Mouse (Mus musculus): ENCODE measurements around the gene Fiz1. TPM values are rescaled to one million over a fixed set of nuclear protein-coding genes. Genes with fewer than 3 reads are reported as not detected.
A peak's percentile ranks its signal among the peaks of the same experiment; 100 is the strongest.
"Not testable (repeated sequence)": the region's sequence is repeated elsewhere in the genome, so short reads cannot be mapped to it uniquely, and the experiment has no call there.

Fiz1 gene
- polyA plus RNA-seq, 1 experiment: 28.0 TPM

DNA sequence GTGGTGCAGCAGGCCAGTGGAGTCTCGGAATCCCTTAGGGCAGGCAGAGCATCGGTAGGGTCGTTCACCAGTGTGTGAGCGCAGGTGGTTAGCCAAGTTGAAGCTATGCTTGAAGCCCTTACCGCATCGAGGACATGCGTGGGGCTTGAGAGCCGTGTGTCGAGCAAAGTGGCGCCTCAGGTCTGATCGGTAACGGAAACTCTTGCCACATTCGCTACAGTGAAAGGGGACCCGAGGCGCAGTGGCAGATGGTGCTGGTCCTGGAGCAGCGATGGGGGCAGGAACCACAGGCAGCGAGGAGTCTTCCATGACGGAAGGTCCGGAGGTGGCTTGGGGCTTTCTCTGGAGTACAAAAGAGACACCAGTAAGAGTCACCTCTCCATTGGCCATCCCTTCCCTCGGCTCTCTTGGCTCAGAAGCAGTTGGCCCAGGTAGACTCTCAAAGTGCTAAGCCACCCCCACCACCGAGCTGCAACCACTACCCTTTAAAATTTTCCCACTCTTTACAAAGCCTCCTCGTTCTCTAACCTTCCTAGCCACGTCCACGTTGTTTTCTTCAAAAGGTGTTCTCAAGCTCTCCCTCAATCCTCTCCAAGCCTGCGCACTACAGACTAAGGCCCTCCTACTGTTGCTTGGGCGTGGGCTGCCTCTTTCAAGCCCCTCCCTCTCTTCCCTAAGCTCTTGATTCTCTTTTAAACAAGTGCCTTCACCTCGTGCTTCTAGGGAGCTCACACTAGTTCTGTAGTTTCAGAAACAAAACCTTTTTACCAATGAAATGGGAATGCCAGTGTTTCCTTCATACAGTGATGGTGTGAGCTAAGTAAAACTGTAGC, 1.6 kb downstream of the Fiz1 start:
- Histone ChIP-seq H3K9me3 (0 out of 2 replicates have a peak, but pooled peaks cover 3% of the 10 kb centered on the region), H3K27me3 (replicated peaks) (no peaks in the 10 kb centered on the region), H3K4me1 (peaks cover 33% of the 10 kb centered on the region), H3K36me3 (replicated peaks; ENCODE audit: low read length) (peaks cover 67% of the 10 kb centered on the region), H3K4me3 (replicated peaks) (peak overlapping the region; percentile 77)
- no peak for TF ChIP-seq GATA1 (IDR thresholded peaks at IDR 0.05; ENCODE audit: borderline replicate concordance, low read length)
- no peak for TF ChIP-seq FLI1 (IDR thresholded peaks at IDR 0.05; ENCODE audit: low read length)

DNA sequence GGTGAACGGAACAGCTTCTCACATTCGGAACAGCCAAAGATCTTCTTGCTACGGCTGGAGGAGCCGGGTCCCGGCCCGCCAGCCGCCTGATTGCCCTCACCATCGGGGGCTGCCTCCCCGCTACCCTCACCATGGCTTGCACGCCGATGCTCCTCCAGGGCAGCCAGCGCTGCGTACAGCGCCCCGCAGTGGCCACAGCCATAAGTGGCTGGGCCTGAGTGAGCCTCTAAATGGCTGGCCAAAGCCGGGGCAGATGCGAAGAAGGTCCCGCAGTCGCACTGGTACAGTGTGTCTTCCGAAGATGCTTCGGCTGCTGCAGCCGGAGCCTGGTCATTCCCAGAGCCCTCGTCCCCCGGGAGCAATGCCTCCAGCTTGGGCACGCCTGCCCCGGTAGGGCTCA, 6.3 kb downstream of the Fiz1 start:
- H3K4me1 ChIP-seq: peaks cover 21% of the 10 kb centered on the region
- peaks cover 73% of the 10 kb centered on the region for H3K36me3 ChIP-seq (replicated peaks; ENCODE audit: low read length)
- peaks cover 9% of the 10 kb centered on the region for H3K9me3 ChIP-seq
- TF ChIP-seq GATA1 (IDR thresholded peaks at IDR 0.05; ENCODE audit: borderline replicate concordance, low read length) (no peak), FLI1 (IDR thresholded peaks at IDR 0.05; ENCODE audit: low read length) (no peak)
- no peaks in the 10 kb centered on the region for H3K27me3 ChIP-seq (replicated peaks)
- no peak overlapping the region for H3K4me3 ChIP-seq (replicated peaks)

DNA sequence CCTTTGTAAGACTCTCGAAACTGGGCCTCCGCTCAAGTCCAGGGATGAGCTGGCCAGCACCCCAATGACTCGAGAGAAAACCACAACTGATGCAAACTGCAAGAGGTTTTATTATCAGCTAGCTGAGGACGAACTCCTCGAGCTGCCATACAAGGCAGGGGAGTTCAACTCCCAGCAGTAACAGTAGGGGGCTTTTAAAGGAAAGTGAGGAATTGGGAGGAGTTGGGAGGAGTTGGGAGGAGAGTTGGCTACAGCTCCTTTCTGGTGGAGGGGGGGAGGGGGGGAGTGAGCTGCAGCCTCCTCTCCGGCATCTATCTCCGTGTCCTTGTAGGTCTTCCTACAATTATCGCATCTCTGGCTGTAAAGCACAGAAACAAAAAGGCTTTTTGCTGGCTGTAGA, 11.6 kb downstream of the Fiz1 start:
- H3K4me1 ChIP-seq; H3K4me3 ChIP-seq (replicated peaks); H3K27me3 ChIP-seq (replicated peaks): not testable (repeated sequence)
- H3K36me3 ChIP-seq (replicated peaks; ENCODE audit: low read length): peaks cover 19% of the 10 kb centered on the region
- peaks cover 23% of the 10 kb centered on the region for H3K9me3 ChIP-seq

DNA sequence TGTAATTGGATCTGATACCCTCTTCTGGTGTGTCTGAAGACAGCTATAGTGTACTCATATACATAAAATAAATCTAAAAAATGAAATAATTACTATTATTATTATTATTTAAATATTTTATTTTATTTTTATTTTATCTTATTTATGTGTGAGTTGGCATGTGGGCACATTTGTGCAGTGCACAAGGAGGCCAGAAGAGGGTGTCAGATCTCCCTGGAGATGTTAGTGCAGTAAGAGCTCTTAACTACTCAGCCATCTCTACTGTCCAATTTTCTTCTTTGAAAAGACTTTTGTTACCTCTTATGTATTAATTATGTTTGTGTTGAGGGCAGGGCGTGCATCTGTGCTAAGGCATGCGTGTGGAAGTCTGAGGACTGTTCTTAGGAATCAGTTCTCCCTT, 14.6 kb downstream of the Fiz1 start:
- Histone ChIP-seq H3K4me3 (replicated peaks) (no peak overlapping the region), H3K4me1 (peaks cover 20% of the 10 kb centered on the region), H3K36me3 (replicated peaks; ENCODE audit: low read length) (no peaks in the 10 kb centered on the region), H3K9me3 (peaks cover 24% of the 10 kb centered on the region), H3K27me3 (replicated peaks) (no peaks in the 10 kb centered on the region)
- TF ChIP-seq FLI1 (IDR thresholded peaks at IDR 0.05; ENCODE audit: low read length) (no peak), GATA1 (IDR thresholded peaks at IDR 0.05; ENCODE audit: borderline replicate concordance, low read length) (no peak)

DNA sequence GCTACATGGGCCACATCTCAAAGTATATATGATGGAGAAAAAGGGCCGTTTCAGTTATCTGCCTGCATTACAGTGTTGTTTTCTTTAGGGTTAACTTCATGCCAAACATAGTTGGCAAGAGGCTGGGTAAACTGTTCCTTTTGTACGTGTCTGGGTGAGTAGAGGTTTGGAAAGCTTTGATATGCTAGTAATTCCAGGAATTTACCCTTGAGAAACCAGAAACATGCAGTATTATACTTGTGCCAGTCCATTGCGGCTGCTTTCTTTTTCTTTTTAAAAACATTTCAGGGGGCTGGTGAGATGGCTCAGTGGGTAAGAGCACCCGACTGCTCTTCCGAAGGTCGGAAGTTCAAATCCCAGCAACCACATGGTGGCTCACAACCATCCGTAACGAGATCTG, 17.6 kb downstream of the Fiz1 start:
- H3K4me1 ChIP-seq: peaks cover 22% of the 10 kb centered on the region
- no peak for TF ChIP-seq FLI1 (IDR thresholded peaks at IDR 0.05; ENCODE audit: low read length)
- TF ChIP-seq GATA1 (IDR thresholded peaks at IDR 0.05; ENCODE audit: borderline replicate concordance, low read length): no peak
- H3K9me3 ChIP-seq: peaks cover 30% of the 10 kb centered on the region
- peaks cover 5% of the 10 kb centered on the region for H3K27me3 ChIP-seq (replicated peaks)
- peak overlapping the region; percentile 93 for H3K4me3 ChIP-seq (replicated peaks)
- H3K36me3 ChIP-seq (replicated peaks; ENCODE audit: low read length): peaks cover 26% of the 10 kb centered on the region

DNA sequence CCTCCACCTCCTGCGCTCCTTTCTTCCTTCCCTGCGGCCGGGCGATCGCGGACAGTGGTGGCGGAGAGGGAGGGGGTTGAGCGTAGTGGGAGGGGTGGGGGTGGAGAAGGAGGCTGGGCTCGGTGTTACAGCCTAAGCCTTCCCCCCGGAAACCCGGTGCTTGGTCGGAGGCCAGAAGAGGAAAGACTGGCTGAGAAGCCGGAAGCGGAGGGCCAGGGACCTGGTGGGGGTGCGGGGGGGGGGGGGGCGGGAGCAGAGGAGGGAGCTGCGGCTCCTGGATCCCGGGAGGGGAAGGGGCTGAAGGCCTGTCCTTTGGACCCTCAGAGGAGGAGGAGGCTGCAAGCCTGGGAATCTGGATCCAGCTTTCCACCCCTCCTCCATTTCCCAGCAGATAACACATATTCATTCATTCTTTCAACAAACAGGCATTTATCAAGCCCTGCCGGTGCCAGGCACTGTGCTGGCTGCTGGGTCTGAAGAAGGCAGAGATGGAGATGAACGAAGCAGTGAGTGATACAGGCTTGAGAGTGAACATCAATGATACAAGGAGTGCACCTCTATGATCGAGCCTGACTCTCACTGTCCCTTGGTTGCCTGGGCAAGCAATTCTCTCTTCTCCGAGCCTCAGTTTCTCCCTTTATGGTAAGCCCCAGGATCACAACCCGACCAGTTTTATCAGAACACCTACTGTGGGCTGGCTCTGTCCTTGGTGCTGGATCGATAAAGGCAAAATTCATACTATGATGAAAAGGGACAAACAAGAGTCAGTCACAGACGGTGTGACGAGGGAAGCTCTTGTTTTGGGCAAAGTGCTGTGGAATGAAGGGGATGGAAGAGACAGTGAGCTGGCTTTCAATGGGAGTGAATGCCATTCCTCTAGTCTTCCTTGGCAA, 18.2 kb downstream of the Fiz1 start, which contains the start of gene Zfp579:
TSS of gene Zfp579 (minus strand) at position 156 of the 893 bp plus-strand sequence.
- H3K27me3 ChIP-seq (replicated peaks): peaks cover 5% of the 10 kb centered on the region
- H3K9me3 ChIP-seq: peaks cover 35% of the 10 kb centered on the region
- no peak for TF ChIP-seq FLI1 (IDR thresholded peaks at IDR 0.05; ENCODE audit: low read length)
- TF ChIP-seq GATA1 (IDR thresholded peaks at IDR 0.05; ENCODE audit: borderline replicate concordance, low read length): no peak
- H3K4me1 ChIP-seq: peaks cover 22% of the 10 kb centered on the region
- peak within 1 kb of the TSS; percentile 93 for H3K4me3 ChIP-seq (replicated peaks)
- H3K36me3 ChIP-seq (replicated peaks; ENCODE audit: low read length): peaks cover 26% of the 10 kb centered on the region

DNA sequence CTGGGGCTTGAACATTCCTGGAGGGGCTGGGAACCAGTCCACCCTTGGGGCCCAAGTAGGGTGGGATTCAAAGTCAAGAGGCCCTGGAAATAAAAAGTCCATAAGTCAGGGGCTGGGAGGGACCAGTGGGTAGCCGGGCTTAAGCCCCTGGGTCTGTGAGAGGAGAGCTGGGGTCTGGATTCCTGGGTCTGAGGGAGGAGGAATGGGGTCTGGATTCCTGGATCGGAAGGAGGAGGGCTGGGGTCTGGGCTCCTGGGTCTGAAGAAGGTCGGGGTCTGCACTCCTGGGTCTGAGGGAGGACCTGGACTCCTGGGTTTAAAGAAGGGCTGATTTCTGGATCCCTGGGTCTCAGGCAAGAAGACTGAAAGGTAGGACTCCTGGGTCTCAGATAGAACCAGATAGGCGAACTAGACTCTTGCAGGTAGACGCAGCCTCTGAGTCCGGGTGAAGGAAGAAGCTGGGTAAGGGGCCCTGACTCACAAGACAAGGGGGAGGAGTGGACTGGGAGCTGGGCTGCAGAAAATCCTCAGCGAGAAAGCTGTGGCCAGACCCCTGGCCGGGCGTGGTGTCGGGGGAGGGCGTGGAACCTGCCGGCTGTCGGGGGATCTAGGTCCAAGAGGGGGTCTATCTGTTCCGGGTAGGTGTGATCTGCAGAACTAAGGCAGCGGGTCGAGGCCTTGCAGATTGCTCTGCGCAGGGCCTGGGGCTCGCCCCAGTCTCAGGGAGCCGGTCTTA, 19.1 kb downstream of the Fiz1 start:
- peaks cover 44% of the 10 kb centered on the region for H3K9me3 ChIP-seq
- H3K27me3 ChIP-seq (replicated peaks): peaks cover 5% of the 10 kb centered on the region
- peaks cover 26% of the 10 kb centered on the region for H3K36me3 ChIP-seq (replicated peaks; ENCODE audit: low read length)
- H3K4me1 ChIP-seq: peaks cover 22% of the 10 kb centered on the region
- TF ChIP-seq GATA1 (IDR thresholded peaks at IDR 0.05; ENCODE audit: borderline replicate concordance, low read length) (no peak), FLI1 (IDR thresholded peaks at IDR 0.05; ENCODE audit: low read length) (no peak)
- peak overlapping the region; percentile 93 for H3K4me3 ChIP-seq (replicated peaks)

DNA sequence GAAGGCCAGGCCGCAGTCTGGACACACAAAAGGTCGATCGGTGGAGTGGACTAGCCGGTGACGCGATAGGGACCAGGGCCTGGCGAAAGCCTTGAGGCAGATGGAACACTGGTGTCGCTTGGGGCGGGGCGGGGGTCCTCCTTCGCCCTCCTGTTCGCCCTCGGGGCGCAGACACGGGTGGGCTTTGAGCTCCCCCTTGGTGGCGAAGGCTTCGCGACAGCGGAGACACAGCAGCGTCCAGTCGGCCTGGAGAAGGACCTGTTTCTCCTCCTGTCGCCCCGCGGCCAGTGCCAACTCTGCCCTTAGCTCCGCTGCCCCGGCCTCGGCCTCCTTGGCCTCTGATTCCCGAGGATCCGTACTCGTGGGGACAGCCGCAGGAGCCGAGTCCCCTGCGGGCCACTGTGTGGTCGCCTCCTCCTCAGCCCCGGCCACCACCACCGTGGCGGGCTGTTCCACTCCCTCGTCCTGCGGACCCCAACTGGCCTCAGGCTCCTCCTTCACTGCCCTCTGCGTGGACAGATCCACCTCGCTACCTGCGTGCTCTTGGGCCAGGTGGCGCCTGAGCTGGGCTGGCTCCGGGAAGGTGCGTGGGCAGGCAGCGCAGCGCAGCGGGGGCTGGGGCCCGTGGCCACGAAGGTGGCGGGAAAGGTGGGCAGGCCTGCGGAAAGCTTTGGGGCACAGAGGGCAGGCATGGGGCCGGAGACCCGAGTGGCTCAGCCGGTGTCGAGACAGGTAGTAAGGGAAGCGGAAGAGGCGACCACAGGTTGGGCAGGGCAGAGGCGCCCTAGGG, 20.3 kb downstream of the Fiz1 start:
- peak overlapping the region; percentile 33 for H3K4me3 ChIP-seq (replicated peaks)
- peaks cover 22% of the 10 kb centered on the region for H3K4me1 ChIP-seq
- peaks cover 5% of the 10 kb centered on the region for H3K27me3 ChIP-seq (replicated peaks)
- H3K9me3 ChIP-seq: peaks cover 49% of the 10 kb centered on the region
- no peak for TF ChIP-seq GATA1 (IDR thresholded peaks at IDR 0.05; ENCODE audit: borderline replicate concordance, low read length)
- TF ChIP-seq FLI1 (IDR thresholded peaks at IDR 0.05; ENCODE audit: low read length): no peak
- peaks cover 26% of the 10 kb centered on the region for H3K36me3 ChIP-seq (replicated peaks; ENCODE audit: low read length)
